Mouse (Mus musculus) small intestine, adult 2 months (tissue): ENCODE data around the gene 1700029J07Rik. TPM values are rescaled to one million over a fixed set of nuclear protein-coding genes. Genes with fewer than 3 reads are reported as not detected.

Source experiments
- H3K27ac ChIP-seq: fragments of 200-500 bp; 2 replicates; pipeline ENCODE4 v1.5.1; 2012; ENCODE audit warnings: low read depth, low read length, control low read depth, inconsistent platforms; ENCODE audit not compliant: insufficient read depth
- H3K27me3 ChIP-seq: fragments of 200-500 bp; 2 replicates; pipeline ENCODE4 v1.6.1; 2012; ENCODE audit warnings: mild to moderate bottlenecking, moderate library complexity, low read length, inconsistent platforms; ENCODE audit not compliant: control insufficient read depth, insufficient read depth
- H3K36me3 ChIP-seq: fragments of 200-500 bp; 2 replicates; pipeline ENCODE4 v1.6.1; 2012; ENCODE audit warnings: mild to moderate bottlenecking, low read length, control low read depth, inconsistent platforms; ENCODE audit not compliant: control insufficient read depth, insufficient read depth
- H3K4me1 ChIP-seq: fragments of 200-500 bp; 2 replicates; pipeline ENCODE4 v1.6.1; 2012; ENCODE audit warnings: low read length, inconsistent platforms, mixed read lengths; ENCODE audit not compliant: control insufficient read depth, insufficient read depth, insufficient read length
- H3K4me3 ChIP-seq: fragments of 200-500 bp; 2 replicates; pipeline ENCODE4 v1.5.1; 2012; ENCODE audit warnings: low read depth, mild to moderate bottlenecking, control low read depth, inconsistent platforms, low read length, moderate library complexity
- CTCF ChIP-seq: fragments of 200-500 bp; IDR thresholded peaks from 2 replicates; pipeline ENCODE4 v1.5.1; 2012; ENCODE audit warnings: low read depth, mild to moderate bottlenecking, control low read depth, inconsistent platforms, low read length, moderate library complexity, mixed read lengths; ENCODE audit not compliant: insufficient replicate concordance, insufficient read length; ENCODE audit errors: extremely low read depth
- POLR2A ChIP-seq: fragments of 200-500 bp; IDR thresholded peaks from 2 replicates; pipeline ENCODE4 v1.6.1; 2012; ENCODE audit warnings: low read depth, mild to moderate bottlenecking, control low read depth, inconsistent platforms, low read length, moderate library complexity
- WGBS: fragments of 180-500 bp; shearing (Covaris S2); methylation state at CpG from one replicate; pipeline ENCODE4 v1.1.7; 2018; 5-methylcytosine and 5-hydroxymethylcytosine counted together
- polyA plus RNA-seq: library from polyadenylated mRNA; depleted of rRNA; stranded (reverse); fragments of >200 nt; gene quantifications from 2 replicates; pipeline ENCODE4 v1.2.3, GENCODE M21; 2012

1700029J07Rik gene
- polyA plus RNA-seq, 1 experiment: 0.08 TPM

GRCm38 (mm10) chr8:45994111-45994510 lies 19.1 kb upstream of the 1700029J07Rik start:
- Histone ChIP-seq H3K4me1 (peaks cover 1% of the 10 kb centered on the region; the same call in 1 of the 2 replicates), H3K36me3 (peaks cover 31% of the 10 kb centered on the region), H3K4me3 (no peak overlapping the region), H3K27ac (no peak overlapping the region), H3K27me3 (no peaks in the 10 kb centered on the region)
- WGBS: 96% methylated on average over 2 of the region's 2 CpGs
- TF ChIP-seq POLR2A (no peak), CTCF (peak; percentile 39; the same call in 1 of the 2 replicates)

DNA sequence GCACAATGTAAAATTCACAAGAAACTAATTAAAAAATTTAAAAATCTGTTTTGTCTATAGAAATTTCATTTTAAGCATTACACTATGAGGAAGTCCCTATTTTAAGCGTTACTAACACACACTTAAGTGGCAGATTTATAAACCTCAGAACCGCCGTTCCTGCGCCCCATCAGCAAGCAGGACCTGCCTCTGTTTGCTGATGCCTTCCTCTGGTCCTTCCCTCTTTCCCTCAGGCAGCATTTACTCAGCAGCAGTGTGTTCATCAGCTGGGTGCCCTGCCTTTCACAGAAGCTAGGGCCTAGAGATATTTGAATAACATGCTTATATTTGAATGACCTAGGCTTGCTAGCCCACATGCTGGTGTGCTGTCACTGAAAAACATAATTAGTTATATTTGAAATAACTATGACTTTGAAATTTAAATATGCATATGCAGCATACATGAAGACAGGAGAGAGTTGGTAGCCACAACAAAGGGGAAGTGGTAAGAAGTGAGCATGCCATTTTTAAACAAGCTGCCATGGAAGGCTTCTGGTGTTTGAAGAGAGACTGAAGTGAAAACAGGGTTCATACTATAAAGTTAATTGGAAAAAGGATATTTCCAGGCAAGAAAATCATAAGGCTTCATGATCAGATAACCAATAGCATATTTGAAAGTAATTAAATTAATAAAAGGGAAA lies 15.7 kb upstream of the 1700029J07Rik start:
- 81% methylated on average over 4 of the region's 4 CpGs for WGBS
- no peaks in the 10 kb centered on the region for H3K4me1 ChIP-seq
- H3K27me3 ChIP-seq: no peaks in the 10 kb centered on the region
- no peak overlapping the region for H3K27ac ChIP-seq
- peaks cover 31% of the 10 kb centered on the region for H3K36me3 ChIP-seq
- no peak for TF ChIP-seq CTCF
- H3K4me3 ChIP-seq: no peak overlapping the region

GRCm38 (mm10) chr8:45988189-45988588 lies 13.1 kb upstream of the 1700029J07Rik start:
- Histone ChIP-seq H3K4me3 (no peak overlapping the region), H3K36me3 (peaks cover 38% of the 10 kb centered on the region), H3K4me1 (no peaks in the 10 kb centered on the region), H3K27me3 (no peaks in the 10 kb centered on the region), H3K27ac (no peak overlapping the region)
- TF ChIP-seq CTCF (no peak), POLR2A (no peak)
- 58% methylated on average over 2 of the region's 2 CpGs for WGBS

DNA sequence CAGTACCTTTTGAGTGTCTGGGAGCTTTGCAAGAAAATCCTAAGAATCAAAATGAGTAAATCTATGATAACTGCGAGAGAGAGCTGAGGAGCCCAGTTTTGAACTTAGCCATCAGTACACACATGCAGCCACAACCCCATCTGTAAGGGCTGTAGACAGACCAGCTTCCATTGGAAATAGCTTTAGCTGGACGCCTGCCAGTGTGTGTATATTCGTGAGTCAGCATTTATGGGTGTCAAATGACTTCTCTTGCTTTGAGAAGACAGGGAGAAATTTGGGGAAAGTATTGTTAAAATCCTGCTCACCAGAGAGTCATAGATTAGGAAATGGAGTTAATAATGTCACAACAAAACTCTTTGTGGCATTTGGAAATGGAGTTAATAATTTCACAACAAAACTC lies 11.6 kb upstream of the 1700029J07Rik start:
- Histone ChIP-seq H3K4me1 (no peaks in the 10 kb centered on the region), H3K27ac (no peak overlapping the region), H3K27me3 (no peaks in the 10 kb centered on the region), H3K4me3 (no peak overlapping the region), H3K36me3 (peaks cover 46% of the 10 kb centered on the region)
- 52% methylated on average over 3 of the region's 3 CpGs for WGBS
- TF ChIP-seq CTCF (no peak), POLR2A (no peak)

- Histone ChIP-seq H3K4me3 (peak overlapping the region; percentile 68), H3K27ac (peak overlapping the region; percentile 1; the same call in 1 of the 2 replicates), H3K27me3 (no peaks in the 10 kb centered on the region), H3K4me1 (peaks cover 3% of the 10 kb centered on the region; the same call in 1 of the 2 replicates), H3K36me3 (peaks cover 15% of the 10 kb centered on the region)
- TF ChIP-seq POLR2A (no peak), CTCF (no peak)
- WGBS: 30% methylated on average over 11 of the region's 11 CpGs
Observed at GRCm38 (mm10) chr8:45975837-45976468, 901 bp upstream of the 1700029J07Rik start.

DNA sequence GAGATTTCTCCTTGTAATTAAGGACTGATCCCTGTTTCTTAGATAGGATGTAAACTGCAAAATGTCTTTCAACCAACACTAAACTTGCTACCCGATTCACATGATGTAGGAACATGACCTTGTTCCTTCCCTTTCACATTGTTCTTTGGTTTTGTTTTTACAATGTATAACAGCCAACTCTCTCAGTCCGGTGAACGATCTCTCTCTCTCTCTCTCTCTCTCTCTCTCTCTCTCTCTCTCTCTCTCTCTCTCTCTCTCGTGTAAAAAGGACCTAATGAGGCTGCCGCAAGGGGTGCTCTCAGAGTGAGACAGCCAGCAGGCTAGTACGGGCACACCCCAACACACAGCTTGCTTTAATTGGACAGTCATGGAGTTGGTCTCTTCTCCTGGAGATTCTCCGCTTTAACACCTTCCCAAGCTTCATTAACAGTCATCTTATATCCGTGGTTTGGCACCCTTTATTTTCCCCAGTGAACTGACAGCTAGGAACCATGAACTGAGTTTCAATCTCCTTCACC lies 1.0 kb downstream of the 1700029J07Rik start:
- H3K27ac ChIP-seq: no peak overlapping the region
- 71% methylated on average over 8 of the region's 8 CpGs for WGBS
- TF ChIP-seq POLR2A (no peak), CTCF (no peak)
- H3K4me3 ChIP-seq: no peak overlapping the region
- peaks cover 3% of the 10 kb centered on the region; the same call in 1 of the 2 replicates for H3K4me1 ChIP-seq
- no peaks in the 10 kb centered on the region for H3K27me3 ChIP-seq
- H3K36me3 ChIP-seq: peaks cover 5% of the 10 kb centered on the region; the same call in 1 of the 2 replicates

DNA sequence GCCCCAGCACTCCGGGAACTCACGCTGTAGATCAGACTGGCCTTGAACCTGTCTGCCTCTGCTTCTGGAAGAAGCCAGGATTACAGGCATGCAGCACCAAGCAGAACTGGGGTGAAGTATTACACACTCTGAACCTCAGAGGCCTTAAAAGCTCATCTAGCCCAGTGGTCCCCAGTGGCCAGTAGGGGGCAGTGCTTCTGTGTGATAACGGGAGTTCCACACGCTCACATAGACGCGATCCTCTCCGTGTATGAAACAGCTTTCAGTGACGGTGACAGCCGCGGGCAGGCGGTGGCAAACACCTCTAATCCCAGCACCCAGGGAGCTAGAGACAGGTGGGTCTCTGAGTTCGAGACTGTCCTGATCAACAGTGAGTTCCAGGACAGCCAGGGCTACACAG lies 4.2 kb downstream of the 1700029J07Rik start:
- H3K36me3 ChIP-seq: no peaks in the 10 kb centered on the region
- TF ChIP-seq POLR2A (no peak), CTCF (no peak)
- H3K4me3 ChIP-seq: no peak overlapping the region
- no peaks in the 10 kb centered on the region; the same call in 1 of the 2 replicates for H3K4me1 ChIP-seq
- no peak overlapping the region for H3K27ac ChIP-seq
- H3K27me3 ChIP-seq: no peaks in the 10 kb centered on the region
- 97% methylated on average over 12 of the region's 12 CpGs for WGBS
